Comparison of ENCODE assay signal across 10 mouse cellular contexts in genomic region chr15:62496193-62496592, GRCm38 (mm10).
A peak's percentile ranks its signal among the peaks of the same experiment; 100 is the strongest.
DNase-seq lines count a peak whose midpoint lies in the region; ATAC-seq and TF ChIP-seq lines count a peak whose summit lies in the region.
"Had no signal": no experiment of that assay in that cellular context is flagged by ENCODE, and none has a peak within 500 bp of the region (broad histone marks: within the 10 kb centered on the region; RNA-seq: fewer than 3 reads in every experiment).

No protein-coding gene starts in this region.

- DNase-seq in cerebellum, postnatal 10 days, result peak; percentile 71 to 79
- no peak for DNase-seq in cerebellum, adult 9-11 months
- DNase-seq in neural tube, embryonic 10.5 days (ENCODE audit: extremely low spot score, low spot score), result peak; percentile 20
- DNase-seq in hindbrain, postnatal 0 days (ENCODE audit: low spot score), result peak; percentile 70
- DNase-seq in skeletal muscle tissue, adult 2 months (ENCODE audit: low read depth, low spot score), result peak; percentile 43
- DNase-seq in thymus, postnatal 10 days (ENCODE audit: low spot score in 2 of 2), result no peak
- no peak for DNase-seq in kidney, postnatal 10 days
- DNase-seq: heart, postnatal 10 days; right cerebral cortex, postnatal 25 days had no signal

- no peak for TF ChIP-seq CTCF in hindbrain, postnatal 0 days (IDR thresholded peaks at IDR 0.05; ENCODE audit: low read depth)

- no peak overlapping the region for H3K4me2 ChIP-seq in neural tube, embryonic 15.5 days
- H3K4me2 ChIP-seq in hindbrain, postnatal 0 days (ENCODE audit: low read depth, low read length), result 0 out of 2 replicates have a peak overlapping the region, but pooled peaks have one; percentile 1

- no peak overlapping the region for H3K4me3 ChIP-seq in neural tube, embryonic 15.5 days (replicated peaks)
- H3K4me3 ChIP-seq in hindbrain, postnatal 0 days (ENCODE audit: low read length), result no peak overlapping the region

- no peaks in the 10 kb centered on the region for H3K9me3 ChIP-seq in neural tube, embryonic 15.5 days (replicated peaks)
- H3K9me3 ChIP-seq in hindbrain, postnatal 0 days (ENCODE audit: low read length), result no peaks in the 10 kb centered on the region

- no peaks in the 10 kb centered on the region for H3K27me3 ChIP-seq in neural tube, embryonic 15.5 days (replicated peaks)
- no peaks in the 10 kb centered on the region for H3K27me3 ChIP-seq in hindbrain, postnatal 0 days (ENCODE audit: insufficient read depth, low read length)

- 8% methylated on average over 4 of the region's 4 CpGs for WGBS in neural tube, embryonic 15.5 days
- 14% methylated on average over 4 of the region's 4 CpGs for WGBS in hindbrain, postnatal 0 days

- peaks cover 7% of the 10 kb centered on the region for H3K4me1 ChIP-seq in neural tube, embryonic 15.5 days
- H3K4me1 ChIP-seq in hindbrain, postnatal 0 days (ENCODE audit: insufficient read depth, low read length), result peaks cover 6% of the 10 kb centered on the region; the same call in 1 of the 2 replicates

- H3K36me3 ChIP-seq in neural tube, embryonic 15.5 days, result no peaks in the 10 kb centered on the region
- no peaks in the 10 kb centered on the region for H3K36me3 ChIP-seq in hindbrain, postnatal 0 days (ENCODE audit: insufficient read depth, low read length)

- no peak overlapping the region for H3K9ac ChIP-seq in neural tube, embryonic 15.5 days (replicated peaks)
- H3K9ac ChIP-seq in hindbrain, postnatal 0 days (replicated peaks; ENCODE audit: low read length), result no peak overlapping the region

- H3K27ac ChIP-seq in neural tube, embryonic 15.5 days (replicated peaks), result no peak overlapping the region
- no peak overlapping the region for H3K27ac ChIP-seq in hindbrain, postnatal 0 days

- ATAC-seq in neural tube, embryonic 15.5 days (ENCODE audit: low FRiP score), result no peak
- ATAC-seq in hindbrain, postnatal 0 days, result 0 out of 2 replicates have a peak, but pooled peaks have one; percentile 7

Comparison
In these comparisons a context has a peak if more than half of its experiments do, and no peak if none do; other contexts are left out.
1. DNase-seq: peak in cerebellum, postnatal 10 days (2 of 2), neural tube, embryonic 10.5 days (single experiment), hindbrain, postnatal 0 days (single experiment) and skeletal muscle tissue, adult 2 months (single experiment); none in cerebellum, adult 9-11 months (single experiment), thymus, postnatal 10 days (0 of 2) and kidney, postnatal 10 days (single experiment).